Mouse (Mus musculus) cortical plate, adult 2 months (tissue): ENCODE measurements around the gene Rgs3.

Experiments used
- CTCF ChIP-seq: fragments of 200-500 bp; IDR thresholded peaks from 2 replicates; pipeline ENCODE4 v1.5.1; 2011; ENCODE audit warnings: mild to moderate bottlenecking, control low read depth, low read length; ENCODE audit not compliant: insufficient read depth; ENCODE audit errors: extremely low read depth
- POLR2A ChIP-seq: fragments of 200-500 bp; IDR thresholded peaks from 2 replicates; pipeline ENCODE4 v1.6.1; 2011; ENCODE audit warnings: mild to moderate bottlenecking, low read length, control low read depth; ENCODE audit not compliant: insufficient read depth; ENCODE audit errors: extremely low read depth

DNA sequence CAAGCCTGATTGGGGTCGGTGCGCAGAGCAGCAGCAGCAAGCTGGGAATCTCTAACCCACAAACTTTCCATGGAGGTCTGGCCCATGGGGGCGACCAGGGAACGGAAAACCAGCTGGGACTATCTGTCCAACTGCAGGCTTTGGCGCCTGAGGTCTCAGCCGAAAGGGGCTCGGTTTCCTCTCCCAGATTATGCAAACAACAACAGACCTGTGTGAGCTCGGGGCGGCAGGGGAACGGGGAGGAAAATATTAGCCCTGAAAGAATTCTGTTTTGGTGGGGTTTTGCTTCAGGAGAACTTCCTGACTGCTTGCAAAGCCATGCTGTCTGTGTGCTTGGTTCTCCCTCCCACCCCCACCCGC lies 81.6 kb downstream of the Rgs3 start:
- TF ChIP-seq CTCF (no peak), POLR2A (no peak)
